Mouse (Mus musculus): Measurements from ENCODE around the gene Kcnh5. TPM values are rescaled to one million over a fixed set of nuclear protein-coding genes. Genes with fewer than 3 reads are reported as not detected.

The Kcnh5 gene
- polyA plus RNA-seq (2016; fragmentation: Nextera tagmentation; extraction: Ambion mirVana): 1.2 and 1.5 TPM in 2 replicates

DNA sequence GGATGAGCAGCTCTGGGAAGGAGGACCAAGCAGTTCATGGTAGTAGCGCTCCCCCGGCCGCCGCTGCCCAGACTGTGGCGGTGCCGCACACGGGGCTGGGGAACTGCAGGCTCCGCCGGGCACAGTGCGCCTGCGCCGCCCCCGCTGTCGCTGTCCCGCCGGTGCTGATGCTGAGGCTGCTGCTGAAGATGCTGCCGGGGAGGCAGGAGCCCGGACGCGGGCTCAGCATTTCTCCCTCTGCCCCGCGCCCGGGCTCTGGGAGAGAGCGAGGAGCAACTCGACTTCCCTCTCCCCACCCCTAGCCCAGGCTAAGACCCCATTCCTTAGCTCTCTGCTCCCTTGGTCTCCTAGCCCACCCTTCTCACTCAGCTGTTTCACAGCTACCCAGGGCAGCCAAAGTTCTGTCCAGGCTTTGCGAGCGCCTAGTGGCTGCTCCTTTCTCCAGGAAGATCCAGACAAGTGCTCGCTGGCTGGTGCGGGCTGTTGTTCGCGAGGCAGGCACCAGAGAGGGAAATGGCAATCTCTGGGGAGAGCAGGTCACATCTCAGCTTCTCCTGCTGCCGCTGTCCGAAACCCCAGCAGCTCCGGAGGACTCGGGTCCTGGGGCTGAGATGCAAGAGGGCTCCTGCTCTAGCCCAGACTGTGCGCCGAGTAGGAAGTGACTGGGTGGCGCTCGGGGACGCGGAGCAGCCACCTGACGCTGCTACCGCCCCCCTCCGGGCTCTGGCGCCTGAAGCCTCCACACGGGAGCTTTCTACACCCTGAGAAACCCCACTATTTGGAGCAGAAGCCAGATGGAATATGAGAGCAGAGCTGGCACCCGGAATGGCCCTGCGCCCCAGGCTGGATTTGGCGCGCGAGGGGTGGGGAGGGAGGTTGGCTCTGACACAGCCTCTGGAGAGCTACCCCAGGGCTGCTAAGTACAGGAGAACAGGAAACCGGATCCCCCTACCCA is at the start of gene Kcnh5:
Gene Kcnh5, minus strand, starts transcription at position 642 of the 955 bp plus-strand sequence.
- Histone ChIP-seq H3K27me3 (peaks cover 11% of the 10 kb centered on the region; the same call in 1 of the 2 replicates), H3K9me3 (no peaks in the 10 kb centered on the region), H3K4me2 (peak within 1 kb of the TSS; percentile 93), H3K9ac (peak within 1 kb of the TSS; percentile 51), H3K4me1 (peaks cover 15% of the 10 kb centered on the region), H3K4me3 (replicated peaks) (peak within 1 kb of the TSS; percentile 62), H3K27ac (peak within 1 kb of the TSS; percentile 73), H3K36me3 (replicated peaks) (no peaks in the 10 kb centered on the region)
- peak; percentile 95 for ATAC-seq (ENCODE audit: low FRiP score)
- WGBS: under 1% methylated on average over 52 of the region's 52 CpGs

DNA sequence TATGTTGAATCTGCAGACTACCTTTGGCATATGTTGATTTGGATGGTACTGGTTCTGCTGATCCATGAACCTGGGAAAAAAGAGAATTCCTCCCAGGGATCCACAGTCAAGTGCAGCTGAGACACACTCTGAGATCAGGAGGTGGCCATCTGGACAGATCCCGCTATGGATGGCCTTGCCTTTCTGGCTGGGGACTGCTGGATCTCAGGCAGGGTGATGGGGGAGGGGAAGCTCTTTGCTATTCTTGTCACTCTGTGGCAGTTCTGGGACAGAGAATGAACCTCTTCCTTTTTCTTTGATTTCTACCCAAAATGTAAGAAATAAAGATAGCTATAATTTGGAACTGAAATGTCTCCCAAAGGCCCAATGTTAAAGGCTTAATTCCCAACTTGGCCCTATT is 46.8 kb upstream of the Kcnh5 start:
- no peak for ATAC-seq (ENCODE audit: low FRiP score)
- Histone ChIP-seq H3K4me2 (no peak overlapping the region), H3K27me3 (no peaks in the 10 kb centered on the region), H3K36me3 (replicated peaks) (no peaks in the 10 kb centered on the region), H3K4me1 (no peaks in the 10 kb centered on the region), H3K4me3 (replicated peaks) (no peak overlapping the region), H3K9ac (no peak overlapping the region), H3K27ac (no peak overlapping the region), H3K9me3 (no peaks in the 10 kb centered on the region)
- WGBS: 78% methylated on average over 1 of the region's 1 CpGs

DNA sequence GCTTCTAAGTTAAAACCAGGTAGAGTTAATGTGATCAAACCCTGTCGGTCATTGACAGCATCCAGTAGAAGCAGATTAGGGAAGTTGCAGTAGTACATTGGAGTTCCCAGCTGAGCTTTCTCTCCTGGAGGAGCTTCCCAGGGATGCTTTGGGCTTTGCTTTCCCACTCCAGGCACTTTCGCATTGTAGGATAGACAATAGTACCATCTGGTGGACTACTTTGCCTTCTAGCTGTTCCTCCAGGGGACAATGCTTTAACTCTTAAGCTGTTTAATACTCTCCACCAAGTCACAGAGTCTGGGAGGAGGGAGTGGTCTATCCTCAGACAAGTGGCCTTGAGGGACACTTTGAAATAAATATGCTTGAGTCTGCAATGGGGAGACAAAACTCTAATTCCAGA is 12.3 kb upstream of the Kcnh5 start:
- Histone ChIP-seq H3K9me3 (no peaks in the 10 kb centered on the region), H3K27me3 (no peaks in the 10 kb centered on the region), H3K4me1 (no peaks in the 10 kb centered on the region), H3K27ac (no peak overlapping the region), H3K4me2 (no peak overlapping the region), H3K4me3 (replicated peaks) (no peak overlapping the region), H3K36me3 (replicated peaks) (no peaks in the 10 kb centered on the region), H3K9ac (no peak overlapping the region)
- ATAC-seq (ENCODE audit: low FRiP score): no peak
- WGBS: 45% methylated on average over 2 of the region's 2 CpGs

DNA sequence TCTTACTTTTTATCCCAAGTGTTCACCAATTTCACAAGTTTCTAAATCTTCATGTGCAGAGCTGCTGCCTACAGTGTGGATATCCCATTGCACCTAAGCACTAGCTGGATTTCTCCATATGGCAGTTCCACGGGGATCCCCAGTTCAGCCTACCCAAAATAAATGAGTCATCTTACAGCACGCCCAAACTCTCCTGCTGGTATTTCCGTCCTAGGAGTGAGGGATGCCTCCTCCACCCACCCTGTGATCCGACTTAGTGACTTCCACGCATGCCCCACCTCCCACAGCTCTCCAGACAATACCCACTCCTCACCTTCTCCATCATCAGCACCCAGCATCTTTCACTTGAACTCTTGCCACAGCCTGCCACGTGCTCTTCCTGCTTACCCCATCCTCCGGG is 5.5 kb upstream of the Kcnh5 start:
- no peak overlapping the region for H3K9ac ChIP-seq
- WGBS: 84% methylated on average over 7 of the region's 7 CpGs
- no peak for ATAC-seq (ENCODE audit: low FRiP score)
- no peaks in the 10 kb centered on the region for H3K36me3 ChIP-seq (replicated peaks)
- H3K9me3 ChIP-seq: no peaks in the 10 kb centered on the region
- H3K27me3 ChIP-seq: peaks cover 6% of the 10 kb centered on the region; the same call in 1 of the 2 replicates
- peaks cover 7% of the 10 kb centered on the region for H3K4me1 ChIP-seq
- H3K4me2 ChIP-seq: no peak overlapping the region
- H3K27ac ChIP-seq: no peak overlapping the region
- no peak overlapping the region for H3K4me3 ChIP-seq (replicated peaks)

DNA sequence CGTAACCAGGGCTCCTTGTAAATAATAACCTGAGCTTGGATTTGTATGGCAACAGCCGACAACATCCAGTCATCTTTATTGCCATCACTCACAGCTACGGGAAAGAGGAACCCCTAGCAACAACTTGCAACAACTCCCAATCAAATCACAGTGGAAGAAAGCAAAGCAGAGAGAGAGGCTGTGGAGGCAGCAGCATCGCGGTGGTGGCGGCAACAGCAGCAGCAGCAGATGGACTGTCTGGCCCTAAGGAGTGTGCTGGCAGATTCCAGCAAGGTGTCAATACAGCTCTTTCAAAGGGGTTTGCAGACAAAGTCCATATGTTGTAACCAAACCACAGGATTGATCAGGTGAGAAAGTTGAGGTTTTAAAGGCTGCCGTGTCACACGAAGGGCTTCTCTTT is 2.4 kb upstream of the Kcnh5 start:
- Histone ChIP-seq H3K4me2 (no peak overlapping the region), H3K9ac (no peak overlapping the region), H3K36me3 (replicated peaks) (no peaks in the 10 kb centered on the region), H3K4me3 (replicated peaks) (no peak overlapping the region), H3K27me3 (peaks cover 11% of the 10 kb centered on the region; the same call in 1 of the 2 replicates), H3K27ac (no peak overlapping the region), H3K4me1 (peaks cover 15% of the 10 kb centered on the region), H3K9me3 (no peaks in the 10 kb centered on the region)
- WGBS: 53% methylated on average over 8 of the region's 8 CpGs
- ATAC-seq (ENCODE audit: low FRiP score): no peak

GRCm38 (mm10) chr12:75177646-75178030 is 506 bp upstream of the Kcnh5 start:
- ATAC-seq (ENCODE audit: low FRiP score): peak; percentile 25; the same call in 1 of the 2 replicates
- peak overlapping the region; percentile 62 for H3K4me3 ChIP-seq (replicated peaks)
- peak overlapping the region; percentile 73 for H3K27ac ChIP-seq
- peaks cover 15% of the 10 kb centered on the region for H3K4me1 ChIP-seq
- H3K9me3 ChIP-seq: no peaks in the 10 kb centered on the region
- peak overlapping the region; percentile 51; the same call in 1 of the 2 replicates for H3K9ac ChIP-seq
- H3K27me3 ChIP-seq: peaks cover 11% of the 10 kb centered on the region; the same call in 1 of the 2 replicates
- WGBS: 1% methylated on average over 13 of the region's 13 CpGs
- H3K4me2 ChIP-seq: peak overlapping the region; percentile 93
- H3K36me3 ChIP-seq (replicated peaks): no peaks in the 10 kb centered on the region

DNA sequence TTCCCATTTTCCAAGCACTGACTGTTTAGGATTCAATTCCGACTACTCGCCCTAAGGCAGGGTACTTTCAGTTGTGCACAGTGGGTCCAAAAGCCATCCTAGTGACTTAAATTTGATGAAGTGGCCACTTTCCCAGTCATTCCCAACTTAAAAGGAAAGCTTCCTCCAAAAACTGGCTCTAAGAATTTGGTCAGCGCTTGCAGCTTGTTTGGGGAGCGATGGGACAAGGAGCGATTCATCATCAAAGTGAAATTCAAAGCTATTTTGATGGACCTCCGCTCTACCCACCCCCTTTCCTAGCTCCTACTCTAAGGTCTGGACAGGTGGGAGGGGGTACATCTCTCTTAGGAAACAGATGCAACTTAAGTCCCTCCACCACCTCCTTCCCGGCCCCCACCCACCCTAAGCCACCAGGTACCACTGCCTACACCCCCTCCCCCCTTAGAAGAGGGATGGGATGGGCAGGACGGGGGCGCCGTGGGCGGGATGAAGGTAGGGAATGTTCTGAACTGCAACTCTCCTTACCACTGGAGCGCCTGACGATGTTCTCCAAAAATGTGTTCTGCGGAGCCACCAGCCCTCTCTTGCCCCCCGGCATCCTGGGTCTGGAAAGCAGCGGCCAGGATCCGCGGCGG is 1.1 kb downstream of the Kcnh5 start:
- peak; percentile 33 for ATAC-seq (ENCODE audit: low FRiP score)
- H3K27ac ChIP-seq: no peak overlapping the region
- WGBS: 5% methylated on average over 19 of the region's 19 CpGs
- H3K27me3 ChIP-seq: peaks cover 11% of the 10 kb centered on the region; the same call in 1 of the 2 replicates
- H3K4me1 ChIP-seq: peaks cover 15% of the 10 kb centered on the region
- peak overlapping the region; percentile 93 for H3K4me2 ChIP-seq
- H3K9ac ChIP-seq: peak overlapping the region; percentile 51
- no peaks in the 10 kb centered on the region for H3K9me3 ChIP-seq
- peak overlapping the region; percentile 62 for H3K4me3 ChIP-seq (replicated peaks)
- no peaks in the 10 kb centered on the region for H3K36me3 ChIP-seq (replicated peaks)

- H3K4me3 ChIP-seq (replicated peaks): no peak overlapping the region
- peaks cover 3% of the 10 kb centered on the region for H3K4me1 ChIP-seq
- 0 out of 2 replicates have a peak, but pooled peaks have one; percentile 20 for ATAC-seq (ENCODE audit: low FRiP score)
- H3K9me3 ChIP-seq: no peaks in the 10 kb centered on the region
- H3K4me2 ChIP-seq: no peak overlapping the region
- no peak overlapping the region for H3K27ac ChIP-seq
- H3K9ac ChIP-seq: no peak overlapping the region
- H3K36me3 ChIP-seq (replicated peaks): no peaks in the 10 kb centered on the region
- WGBS: 25% methylated on average over 2 of the region's 2 CpGs
- H3K27me3 ChIP-seq: peaks cover 2% of the 10 kb centered on the region; the same call in 1 of the 2 replicates
Observed at GRCm38 (mm10) chr12:75170970-75171369, 6.2 kb downstream of the Kcnh5 start.

DNA sequence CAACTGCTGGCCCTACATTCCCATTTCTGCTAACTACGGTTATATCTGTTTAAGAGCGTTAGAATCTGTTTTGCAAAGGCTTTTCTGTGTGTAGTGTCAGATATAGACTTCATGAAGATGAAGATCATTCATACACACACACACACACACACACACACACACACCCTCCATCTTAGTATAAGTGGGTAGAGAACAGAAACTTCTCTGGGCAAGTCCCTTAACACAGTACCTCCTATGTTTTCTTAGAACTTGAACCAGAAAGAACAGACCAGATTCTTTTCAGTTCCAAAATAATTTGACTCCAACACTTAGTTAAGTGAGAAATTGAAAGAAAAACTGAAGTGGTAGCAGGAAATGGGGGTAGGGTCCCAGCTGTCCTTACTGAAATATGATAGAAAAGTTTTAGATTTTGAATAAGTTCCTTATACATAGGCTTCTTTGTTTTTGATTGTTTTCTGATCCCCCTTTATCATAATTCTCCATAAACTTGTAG is 24.0 kb downstream of the Kcnh5 start:
- Histone ChIP-seq H3K4me2 (no peak overlapping the region), H3K9me3 (no peaks in the 10 kb centered on the region), H3K27me3 (no peaks in the 10 kb centered on the region), H3K4me3 (replicated peaks) (no peak overlapping the region), H3K4me1 (no peaks in the 10 kb centered on the region), H3K27ac (no peak overlapping the region), H3K9ac (no peak overlapping the region), H3K36me3 (replicated peaks) (no peaks in the 10 kb centered on the region)
- WGBS: 98% methylated on average over 2 of the region's 2 CpGs
- no peak for ATAC-seq (ENCODE audit: low FRiP score)

GRCm38 (mm10) chr12:75139792-75140191 is 37.3 kb downstream of the Kcnh5 start:
- Histone ChIP-seq H3K4me3 (replicated peaks) (no peak overlapping the region), H3K4me1 (no peaks in the 10 kb centered on the region), H3K36me3 (replicated peaks) (no peaks in the 10 kb centered on the region), H3K9me3 (no peaks in the 10 kb centered on the region), H3K27me3 (no peaks in the 10 kb centered on the region), H3K4me2 (no peak overlapping the region), H3K9ac (no peak overlapping the region), H3K27ac (no peak overlapping the region)
- no peak for ATAC-seq (ENCODE audit: low FRiP score)
- 93% methylated on average over 1 of the region's 1 CpGs for WGBS

- Histone ChIP-seq H3K4me1 (no peaks in the 10 kb centered on the region), H3K4me3 (replicated peaks) (no peak overlapping the region), H3K27me3 (no peaks in the 10 kb centered on the region), H3K36me3 (replicated peaks) (no peaks in the 10 kb centered on the region), H3K9me3 (no peaks in the 10 kb centered on the region), H3K9ac (no peak overlapping the region), H3K27ac (no peak overlapping the region), H3K4me2 (no peak overlapping the region)
- 86% methylated on average over 5 of the region's 5 CpGs for WGBS
- ATAC-seq (ENCODE audit: low FRiP score): no peak
Observed at GRCm38 (mm10) chr12:75091921-75092320, 85.2 kb downstream of the Kcnh5 start.

DNA sequence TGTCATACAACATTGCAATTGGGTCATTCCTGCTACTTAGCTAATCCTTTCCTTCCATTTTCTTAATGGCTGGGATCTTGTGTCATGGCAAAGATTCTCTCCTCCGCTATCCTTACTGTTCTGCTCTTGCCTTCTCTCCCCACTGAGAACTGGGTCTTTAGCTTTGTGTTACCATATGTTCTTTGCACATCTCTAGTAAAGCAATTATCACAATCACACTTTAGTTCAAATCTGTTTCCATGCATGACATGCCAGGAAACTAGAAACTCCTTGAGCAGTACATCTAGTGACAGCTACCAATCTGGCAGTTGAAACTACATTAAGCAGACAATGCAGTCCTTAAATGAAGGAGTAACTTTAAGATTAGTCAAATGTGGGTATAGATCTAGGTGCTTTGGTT is 86.2 kb downstream of the Kcnh5 start:
- Histone ChIP-seq H3K27me3 (no peaks in the 10 kb centered on the region), H3K9ac (no peak overlapping the region), H3K4me3 (replicated peaks) (no peak overlapping the region), H3K9me3 (no peaks in the 10 kb centered on the region), H3K4me2 (no peak overlapping the region), H3K27ac (no peak overlapping the region), H3K4me1 (no peaks in the 10 kb centered on the region), H3K36me3 (replicated peaks) (no peaks in the 10 kb centered on the region)
- no peak for ATAC-seq (ENCODE audit: low FRiP score)
- 81% methylated on average over 1 of the region's 1 CpGs for WGBS

Measured in forebrain, embryonic 12.5 days (tissue).